Mouse (Mus musculus): ENCODE results near the gene Gm30191. TPM values are rescaled to one million over a fixed set of nuclear protein-coding genes. Genes with fewer than 3 reads are reported as not detected.
"Not testable (repeated sequence)": the region's sequence is repeated elsewhere in the genome, so short reads cannot be mapped to it uniquely, and the experiment has no call there.

Gm30191 gene
- total RNA-seq, 4 experiments from 2014 or later: not detected

- peak; percentile 93 for DNase-seq (ENCODE audit: low spot score)
Measured at GRCm38 (mm10) chr4:134287168-134287564, 40.4 kb downstream of the Gm30191 start.

GRCm38 (mm10) chr4:134287575-134288025, 40.9 kb downstream of the Gm30191 start, which contains the start of gene Pdik1l:
Gene Pdik1l, minus strand, starts transcription at chr4:134287895.
- peak; percentile 63 for DNase-seq (ENCODE audit: low spot score)

GRCm38 (mm10) chr4:134288397-134289256, 41.9 kb downstream of the Gm30191 start:
- DNase-seq (ENCODE audit: low spot score): no peak

- DNase-seq (ENCODE audit: low spot score): peak; percentile 65
Measured at GRCm38 (mm10) chr4:134292067-134292466, 45.3 kb downstream of the Gm30191 start.

- DNase-seq (ENCODE audit: low spot score): no peak
Measured at GRCm38 (mm10) chr4:134293061-134293691, 46.4 kb downstream of the Gm30191 start.

- peak; percentile 59 for DNase-seq (ENCODE audit: low spot score)
Measured at GRCm38 (mm10) chr4:134293692-134294163, 47.0 kb downstream of the Gm30191 start.

- DNase-seq (ENCODE audit: low spot score): not testable (repeated sequence)
Measured at GRCm38 (mm10) chr4:134296096-134296495, 49.4 kb downstream of the Gm30191 start.

- DNase-seq (ENCODE audit: low spot score): no peak
Measured at GRCm38 (mm10) chr4:134296523-134296922, 49.8 kb downstream of the Gm30191 start.

- DNase-seq (ENCODE audit: low spot score): no peak
Measured at GRCm38 (mm10) chr4:134297369-134297768, 50.6 kb downstream of the Gm30191 start.

GRCm38 (mm10) chr4:134298626-134299497, 52.1 kb downstream of the Gm30191 start:
- DNase-seq (ENCODE audit: low spot score): no peak

- no peak for DNase-seq (ENCODE audit: low spot score)
Measured at GRCm38 (mm10) chr4:134299498-134299810, 52.7 kb downstream of the Gm30191 start.

Other genes with a start within 250 kb of the Gm30191 start
- gene Dhdds, start 246.0 kb upstream of the Gm30191 start, total RNA-seq (2022): 10 to 100 TPM; 33.6 to 44.8 (median 36.3) TPM
- not detected for gene Lin28a, start 228.1 kb upstream of the Gm30191 start, total RNA-seq (2022)
- not detected for gene Zfp683, start 193.1 kb upstream of the Gm30191 start, total RNA-seq (2022)
- gene Crybg2, start 186.1 kb upstream of the Gm30191 start, total RNA-seq (2022): under 1 TPM in 1 of 4 experiments, not detected in 3; 0.50 TPM
- gene Cd52, start 151.9 kb upstream of the Gm30191 start, total RNA-seq (2022): 1 to 10 TPM; 1.6 to 4.8 (median 2.7) TPM
- 1 to 10 TPM; 1.5 to 3.5 (median 2.5) TPM for gene Ubxn11, start 144.4 kb upstream of the Gm30191 start, total RNA-seq (2022)
- 10 to 100 TPM; 31.3 to 41.3 (median 35.0) TPM for gene Sh3bgrl3, start 118.1 kb upstream of the Gm30191 start, total RNA-seq (2022)
- gene Cep85, start 59.8 kb upstream of the Gm30191 start, total RNA-seq (2022): 10 to 100 TPM; 58.4 to 62.7 (median 60.5) TPM
- gene Gm7534, start 43.9 kb upstream of the Gm30191 start, total RNA-seq (2022): not detected
- gene Catsper4, start 19.6 kb upstream of the Gm30191 start, total RNA-seq (2022): under 1 TPM in 1 of 4 experiments, not detected in 3; 0.14 TPM
- gene Cnksr1, start 8.5 kb upstream of the Gm30191 start, total RNA-seq (2022): 1 to 10 TPM; 7.5 to 9.2 (median 8.5) TPM
- not detected for gene E130218I03Rik, start 3.3 kb upstream of the Gm30191 start, total RNA-seq (2022)
- gene Zfp593, start 1.3 kb upstream of the Gm30191 start, total RNA-seq (2022): 1 to 10 TPM; 3.8 to 4.3 (median 4.0) TPM
- 1 to 10 TPM; 6.1 to 8.0 (median 7.3) TPM for gene Grrp1, start 7.2 kb downstream of the Gm30191 start, total RNA-seq (2022)
- gene Pdik1l, start 41.0 kb downstream of the Gm30191 start, total RNA-seq (2022): 1 to 10 TPM; 6.2 to 7.6 (median 6.7) TPM
- 100 to 1,000 TPM; 164 to 261 (median 195) TPM for gene Trim63, start 68.2 kb downstream of the Gm30191 start, total RNA-seq (2022)
- under 1 TPM; 0.32 to 0.94 (median 0.55) TPM for gene Slc30a2, start 96.2 kb downstream of the Gm30191 start, total RNA-seq (2022)
- gene Extl1, start 136.9 kb downstream of the Gm30191 start, total RNA-seq (2022): 10 to 100 TPM; 20.5 to 28.9 (median 23.9) TPM
- gene Pafah2, start 149.4 kb downstream of the Gm30191 start, total RNA-seq (2022): 10 to 100 TPM in 1 of 4 experiments, 1 to 10 TPM in 3; 6.8 to 10.7 (median 9.1) TPM
- 10 to 100 TPM; 20.8 to 26.2 (median 22.0) TPM for gene Stmn1, start 221.4 kb downstream of the Gm30191 start, total RNA-seq (2022)
- 10 to 100 TPM; 15.8 to 28.8 (median 20.2) TPM for gene Paqr7, start 249.8 kb downstream of the Gm30191 start, total RNA-seq (2022)